Mouse (Mus musculus): ENCODE data around the gene Elof1. TPM values are rescaled to one million over a fixed set of nuclear protein-coding genes. Genes with fewer than 3 reads are reported as not detected.
A peak's percentile ranks its signal among the peaks of the same experiment; 100 is the strongest.
"Not testable (repeated sequence)": the region's sequence is repeated elsewhere in the genome, so short reads cannot be mapped to it uniquely, and the experiment has no call there.

The Elof1 gene
- total and polyA plus RNA-seq, 3 experiments: 66.7 to 98.4 (median 88.3) TPM

- Histone ChIP-seq H3K9me3 (replicated peaks) (no peaks in the 10 kb centered on the region), H3K36me3 (replicated peaks) (peaks cover 18% of the 10 kb centered on the region), H3K4me3 (ENCODE audit: low read depth, low read length) (no peak overlapping the region), H3K4me1 (ENCODE audit: insufficient read depth, low read depth, low read length) (peaks cover 31% of the 10 kb centered on the region), H3K27me3 (ENCODE audit: insufficient read depth, low read length) (no peaks in the 10 kb centered on the region)
- ATAC-seq (ENCODE audit: extremely low read depth, insufficient number of reproducible peaks, low FRiP score, poor library complexity, severe bottlenecking) (no peak), DNase-seq (ENCODE audit: low spot score) (no peak)
- TF ChIP-seq GATA2 (IDR thresholded peaks at IDR 0.05; ENCODE audit: borderline replicate concordance, low read depth, low read length): no peak
- TF ChIP-seq CTCF (IDR thresholded peaks at IDR 0.05; ENCODE audit: low read depth, low read length): no peak
- TF ChIP-seq GATA1 (IDR thresholded peaks at IDR 0.05; ENCODE audit: borderline replicate concordance, low read length): no peak
- no peak for TF ChIP-seq TAL1 (conservative IDR thresholded peaks at IDR 0.05; ENCODE audit: low read depth, low read length)
- no peak for TF ChIP-seq POLR2AphosphoS5 (IDR thresholded peaks at IDR 0.05; ENCODE audit: insufficient replicate concordance, low read depth, low read length)
Measured at GRCm38 (mm10) chr9:22087034-22087618, 29.8 kb downstream of the Elof1 start.

- no peak for TF ChIP-seq POLR2AphosphoS5 (IDR thresholded peaks at IDR 0.05; ENCODE audit: insufficient replicate concordance, low read depth, low read length)
- no peak for TF ChIP-seq GATA2 (IDR thresholded peaks at IDR 0.05; ENCODE audit: borderline replicate concordance, low read depth, low read length)
- TF ChIP-seq GATA1 (IDR thresholded peaks at IDR 0.05; ENCODE audit: borderline replicate concordance, low read length): no peak
- no peak for TF ChIP-seq CTCF (IDR thresholded peaks at IDR 0.05; ENCODE audit: low read depth, low read length)
- no peak for TF ChIP-seq TAL1 (conservative IDR thresholded peaks at IDR 0.05; ENCODE audit: low read depth, low read length)
- H3K9me3 ChIP-seq (replicated peaks): no peaks in the 10 kb centered on the region
- H3K36me3 ChIP-seq (replicated peaks): peaks cover 26% of the 10 kb centered on the region
- H3K4me1 ChIP-seq (ENCODE audit: insufficient read depth, low read depth, low read length): peaks cover 31% of the 10 kb centered on the region
- H3K4me3 ChIP-seq (ENCODE audit: low read depth, low read length): peak overlapping the region; percentile 93
- H3K27me3 ChIP-seq (ENCODE audit: insufficient read depth, low read length): no peaks in the 10 kb centered on the region
- ATAC-seq (ENCODE audit: extremely low read depth, insufficient number of reproducible peaks, low FRiP score, poor library complexity, severe bottlenecking): no peak
- DNase-seq (ENCODE audit: low spot score): no peak
Measured at GRCm38 (mm10) chr9:22086012-22086411, 31.0 kb downstream of the Elof1 start.

- ATAC-seq (ENCODE audit: extremely low read depth, insufficient number of reproducible peaks, low FRiP score, poor library complexity, severe bottlenecking) (peak; percentile 100), DNase-seq (ENCODE audit: low spot score) (peak; percentile 98)
- Histone ChIP-seq H3K4me1 (ENCODE audit: insufficient read depth, low read depth, low read length) (peaks cover 31% of the 10 kb centered on the region), H3K27me3 (ENCODE audit: insufficient read depth, low read length) (no peaks in the 10 kb centered on the region), H3K9me3 (replicated peaks) (no peaks in the 10 kb centered on the region), H3K36me3 (replicated peaks) (peaks cover 34% of the 10 kb centered on the region), H3K4me3 (ENCODE audit: low read depth, low read length) (peak within 1 kb of the TSS; percentile 93)
- TF ChIP-seq GATA1 (IDR thresholded peaks at IDR 0.05; ENCODE audit: borderline replicate concordance, low read length): no peak
- no peak for TF ChIP-seq GATA2 (IDR thresholded peaks at IDR 0.05; ENCODE audit: borderline replicate concordance, low read depth, low read length)
- no peak for TF ChIP-seq CTCF (IDR thresholded peaks at IDR 0.05; ENCODE audit: low read depth, low read length)
- TF ChIP-seq POLR2AphosphoS5 (IDR thresholded peaks at IDR 0.05; ENCODE audit: insufficient replicate concordance, low read depth, low read length): no peak
- no peak for TF ChIP-seq TAL1 (conservative IDR thresholded peaks at IDR 0.05; ENCODE audit: low read depth, low read length)
Measured at GRCm38 (mm10) chr9:22085022-22085834, 31.7 kb downstream of the Elof1 start, which contains the start of gene Ecsit. Gene Ecsit, minus strand, starts transcription at chr9:22085438.

- peaks cover 40% of the 10 kb centered on the region for H3K36me3 ChIP-seq (replicated peaks)
- no peak for ATAC-seq (ENCODE audit: extremely low read depth, insufficient number of reproducible peaks, low FRiP score, poor library complexity, severe bottlenecking)
- H3K27me3 ChIP-seq (ENCODE audit: insufficient read depth, low read length): no peaks in the 10 kb centered on the region
- DNase-seq (ENCODE audit: low spot score): no peak
- no peaks in the 10 kb centered on the region for H3K9me3 ChIP-seq (replicated peaks)
- peaks cover 31% of the 10 kb centered on the region for H3K4me1 ChIP-seq (ENCODE audit: insufficient read depth, low read depth, low read length)
- TF ChIP-seq POLR2AphosphoS5 (IDR thresholded peaks at IDR 0.05; ENCODE audit: insufficient replicate concordance, low read depth, low read length) (no peak), CTCF (IDR thresholded peaks at IDR 0.05; ENCODE audit: low read depth, low read length) (no peak), GATA2 (IDR thresholded peaks at IDR 0.05; ENCODE audit: borderline replicate concordance, low read depth, low read length) (no peak)
- H3K4me3 ChIP-seq (ENCODE audit: low read depth, low read length): peak overlapping the region; percentile 93
Measured at GRCm38 (mm10) chr9:22084667-22085021, 32.3 kb downstream of the Elof1 start.

- H3K9me3 ChIP-seq (replicated peaks): no peaks in the 10 kb centered on the region
- no peak for TF ChIP-seq CTCF (IDR thresholded peaks at IDR 0.05; ENCODE audit: low read depth, low read length)
- no peak for TF ChIP-seq TAL1 (conservative IDR thresholded peaks at IDR 0.05; ENCODE audit: low read depth, low read length)
- TF ChIP-seq GATA2 (IDR thresholded peaks at IDR 0.05; ENCODE audit: borderline replicate concordance, low read depth, low read length): no peak
- peaks cover 14% of the 10 kb centered on the region for H3K4me1 ChIP-seq (ENCODE audit: insufficient read depth, low read depth, low read length)
Measured at GRCm38 (mm10) chr9:22076223-22076622, 40.7 kb downstream of the Elof1 start.

GRCm38 (mm10) chr9:22075778-22076177 is 41.2 kb downstream of the Elof1 start:
- not testable (repeated sequence) for DNase-seq (ENCODE audit: low spot score); H3K27me3 ChIP-seq (ENCODE audit: insufficient read depth, low read length); ATAC-seq (ENCODE audit: extremely low read depth, insufficient number of reproducible peaks, low FRiP score, poor library complexity, severe bottlenecking); H3K9me3 ChIP-seq (replicated peaks); H3K4me3 ChIP-seq (ENCODE audit: low read depth, low read length)
- Histone ChIP-seq H3K36me3 (replicated peaks) (peaks cover 82% of the 10 kb centered on the region), H3K4me1 (ENCODE audit: insufficient read depth, low read depth, low read length) (peaks cover 14% of the 10 kb centered on the region)

More at GRCm38 (mm10) chr9:22076223-22076622, 40.7 kb downstream of the Elof1 start:
- H3K36me3 ChIP-seq (replicated peaks): peaks cover 86% of the 10 kb centered on the region
- DNase-seq (ENCODE audit: low spot score) (no peak), ATAC-seq (ENCODE audit: extremely low read depth, insufficient number of reproducible peaks, low FRiP score, poor library complexity, severe bottlenecking) (no peak)
- H3K27me3 ChIP-seq (ENCODE audit: insufficient read depth, low read length): no peaks in the 10 kb centered on the region
- H3K4me3 ChIP-seq (ENCODE audit: low read depth, low read length): no peak overlapping the region

Measured in G1E (cell line).